ENCODE assay signal across 22 mouse cellular contexts in genomic region chr2:79131235-79131634, GRCm38 (mm10).
DNase-seq lines count a peak whose midpoint lies in the region; ATAC-seq and TF ChIP-seq lines count a peak whose summit lies in the region.
"Had no signal": no experiment of that assay in that cellular context is flagged by ENCODE, and none has a peak within 500 bp of the region (broad histone marks: within the 10 kb centered on the region; RNA-seq: fewer than 3 reads in every experiment).

No protein-coding gene starts in this region.

- no peak for DNase-seq in heart, adult 18-20 months
- no peak for DNase-seq in G1E (ENCODE audit: low spot score)
- DNase-seq in liver, postnatal 0 days: no peak
- no peak for DNase-seq in forebrain, postnatal 0 days
- DNase-seq in embryo, embryonic 10 days (ENCODE audit: low spot score): no peak
- DNase-seq in frontal cortex, adult 2 months (ENCODE audit: extremely low spot score in 1 of 2, low spot score in 1 of 2): no peak
- DNase-seq: adrenal gland, postnatal 14 days; cerebellum, adult 8-10 months; gastrocnemius, adult 2 months; kidney, adult 11 months; lung, embryonic 14.5 days; lung, postnatal 36 days; thymus, adult 18-20 months had no signal

- H3K9ac ChIP-seq in heart, embryonic 16.5 days (ENCODE audit: low read length): no peak overlapping the region
- no peak overlapping the region for H3K9ac ChIP-seq in liver, postnatal 0 days (replicated peaks)
- H3K9ac ChIP-seq in forebrain, postnatal 0 days: no peak overlapping the region
- H3K9ac ChIP-seq: heart, embryonic 13.5 days; limb, embryonic 12.5 days; lung, embryonic 14.5 days had no signal

- no peaks in the 10 kb centered on the region for H3K27me3 ChIP-seq in heart, embryonic 16.5 days (ENCODE audit: control insufficient read depth, insufficient read depth, low read length)
- H3K27me3 ChIP-seq in G1E (ENCODE audit: insufficient read depth, low read length): no peaks in the 10 kb centered on the region
- H3K27me3 ChIP-seq in liver, postnatal 0 days (ENCODE audit: insufficient read depth, low read length): no peaks in the 10 kb centered on the region
- H3K27me3 ChIP-seq in forebrain, postnatal 0 days (ENCODE audit: insufficient read depth, low read length): no peaks in the 10 kb centered on the region
- H3K27me3 ChIP-seq: heart, embryonic 13.5 days; limb, embryonic 12.5 days; Patski had no signal

- peak; percentile 53 for TF ChIP-seq EP300 in liver, postnatal 0 days (IDR thresholded peaks at IDR 0.05; ENCODE audit: low read depth)

- 0 out of 2 replicates have a peak, but pooled peaks cover 3% of the 10 kb centered on the region for H3K9me3 ChIP-seq in heart, embryonic 16.5 days (replicated peaks; ENCODE audit: control insufficient read depth, low read length)
- no peaks in the 10 kb centered on the region for H3K9me3 ChIP-seq in G1E (replicated peaks)
- H3K9me3 ChIP-seq in liver, postnatal 0 days (ENCODE audit: low read length): no peaks in the 10 kb centered on the region
- H3K9me3 ChIP-seq in forebrain, postnatal 0 days (ENCODE audit: low read length): no peaks in the 10 kb centered on the region
- H3K9me3 ChIP-seq: forebrain, embryonic 10.5 days; heart, embryonic 13.5 days; hindbrain, embryonic 10.5 days; limb, embryonic 12.5 days had no signal

- H3K27ac ChIP-seq in heart, embryonic 16.5 days (ENCODE audit: low read length): peak overlapping the region; percentile 32; the same call in 1 of the 2 replicates
- peak overlapping the region; percentile 87 for H3K27ac ChIP-seq in liver, postnatal 0 days (ENCODE audit: low read depth)
- H3K27ac ChIP-seq in forebrain, postnatal 0 days (ENCODE audit: low read depth, low read length): no peak overlapping the region
- H3K27ac ChIP-seq: forebrain, embryonic 10.5 days; gastrocnemius, adult 2 months; heart, embryonic 13.5 days; hindbrain, embryonic 10.5 days; hindbrain, postnatal 0 days; limb, embryonic 12.5 days had no signal

- 75% methylated on average over 2 of the region's 2 CpGs for WGBS in heart, embryonic 16.5 days
- 47% methylated on average over 2 of the region's 2 CpGs for WGBS in liver, postnatal 0 days (ENCODE audit: insufficient replicate concordance)
- 83% methylated on average over 2 of the region's 2 CpGs for WGBS in forebrain, postnatal 0 days

- no peak for TF ChIP-seq CTCF in G1E (IDR thresholded peaks at IDR 0.05; ENCODE audit: low read depth, low read length)
- TF ChIP-seq CTCF in liver, postnatal 0 days (IDR thresholded peaks at IDR 0.05; ENCODE audit: low read depth): no peak
- no peak for TF ChIP-seq CTCF in forebrain, postnatal 0 days (IDR thresholded peaks at IDR 0.05; ENCODE audit: low read depth)

- no peaks in the 10 kb centered on the region for H3K4me1 ChIP-seq in heart, embryonic 16.5 days (ENCODE audit: control insufficient read depth, insufficient read depth, low read length)
- peaks cover 65% of the 10 kb centered on the region for H3K4me1 ChIP-seq in G1E (ENCODE audit: insufficient read depth, low read depth, low read length)
- H3K4me1 ChIP-seq in liver, postnatal 0 days (ENCODE audit: insufficient read depth): peaks cover 28% of the 10 kb centered on the region
- H3K4me1 ChIP-seq in forebrain, postnatal 0 days (ENCODE audit: insufficient read depth): no peaks in the 10 kb centered on the region
- H3K4me1 ChIP-seq: limb, embryonic 12.5 days had no signal

- no peak for ATAC-seq in heart, embryonic 16.5 days (replicated peaks; ENCODE audit: extremely low read depth, insufficient read depth, low FRiP score)
- ATAC-seq in G1E (ENCODE audit: extremely low read depth, insufficient number of reproducible peaks, low FRiP score, poor library complexity, severe bottlenecking): peak; percentile 25; the same call in 1 of the 2 replicates
- ATAC-seq in erythroblast, adult 5-6 weeks (replicated peaks; ENCODE audit: low FRiP score, poor library complexity, severe bottlenecking): peak; percentile 78
- peak; percentile 69 for ATAC-seq in liver, postnatal 0 days
- ATAC-seq in forebrain, postnatal 0 days: no peak
- ATAC-seq: hindbrain, postnatal 0 days; Patski had no signal

- no peaks in the 10 kb centered on the region for H3K36me3 ChIP-seq in heart, embryonic 16.5 days (ENCODE audit: control insufficient read depth, insufficient read depth)
- H3K36me3 ChIP-seq in G1E (replicated peaks): no peaks in the 10 kb centered on the region
- no peaks in the 10 kb centered on the region for H3K36me3 ChIP-seq in liver, postnatal 0 days (replicated peaks; ENCODE audit: insufficient read depth, low read length)
- no peaks in the 10 kb centered on the region for H3K36me3 ChIP-seq in forebrain, postnatal 0 days (ENCODE audit: insufficient read depth)
- H3K36me3 ChIP-seq: forebrain, embryonic 10.5 days; heart, embryonic 13.5 days; hindbrain, embryonic 10.5 days; limb, embryonic 12.5 days had no signal

- H3K4me3 ChIP-seq in heart, embryonic 16.5 days (ENCODE audit: low read length): no peak overlapping the region
- no peak overlapping the region; the same call in 1 of the 2 replicates for H3K4me3 ChIP-seq in G1E (ENCODE audit: low read depth, low read length)
- no peak overlapping the region for H3K4me3 ChIP-seq in liver, postnatal 0 days (ENCODE audit: low read depth, low read length)
- no peak overlapping the region for H3K4me3 ChIP-seq in forebrain, postnatal 0 days (ENCODE audit: low read depth, low read length)
- H3K4me3 ChIP-seq: forebrain, embryonic 10.5 days; gastrocnemius, adult 2 months; heart, embryonic 13.5 days; hindbrain, embryonic 10.5 days; limb, embryonic 12.5 days had no signal

- H3K4me2 ChIP-seq in heart, embryonic 16.5 days (ENCODE audit: low read depth, low read length): no peak overlapping the region
- H3K4me2 ChIP-seq in liver, postnatal 0 days (ENCODE audit: low read depth, low read length): peak overlapping the region; percentile 44
- no peak overlapping the region for H3K4me2 ChIP-seq in forebrain, postnatal 0 days (ENCODE audit: low read depth)
- H3K4me2 ChIP-seq: heart, embryonic 13.5 days; limb, embryonic 12.5 days; lung, embryonic 14.5 days; midbrain, embryonic 11.5 days had no signal

Comparison
In these comparisons a context has a peak if more than half of its experiments do, and no peak if none do; other contexts are left out.
1. ATAC-seq: peak in G1E (single experiment), erythroblast, adult 5-6 weeks (single experiment) and liver, postnatal 0 days (single experiment); none in heart, embryonic 16.5 days (single experiment) and forebrain, postnatal 0 days (single experiment).